Mouse (Mus musculus): Measurements from ENCODE around the gene Prdm10.

- TF ChIP-seq CTCF (IDR thresholded peaks at IDR 0.05; ENCODE audit: control insufficient read depth, insufficient read depth, low read length) = no peak
- no peak for TF ChIP-seq POLR2A (IDR thresholded peaks at IDR 0.05; ENCODE audit: borderline replicate concordance, control insufficient read depth, low read depth, low read length)
Observed at GRCm38 (mm10) chr9:31281663-31282015, 1.3 kb downstream of the Prdm10 start.
